Mouse (Mus musculus) megakaryocyte, embryonic 14.5 days (primary cell): ENCODE measurements at regions not wholly inside any gene's neighbourhood (a gene's known extent, or its start where the extent isn't known, plus 50 kb on each side); places are given as distances from the start of the nearest gene placed in this dataset.

Experiments used
- H3K27me3 ChIP-seq: replicated peaks from 2 replicates; pipeline ENCODE3; 2012; ENCODE audit warnings: inconsistent platforms
- H3K36me3 ChIP-seq: replicated peaks from 2 replicates; pipeline ENCODE3; 2012; ENCODE audit warnings: low read length, inconsistent platforms, mixed read lengths
- H3K4me1 ChIP-seq: 2 replicates; pipeline ENCODE4 v1.6.1; 2012; ENCODE audit warnings: inconsistent platforms
- H3K4me3 ChIP-seq: replicated peaks from 2 replicates; pipeline ENCODE3; 2012; ENCODE audit warnings: moderate library complexity, mild to moderate bottlenecking, inconsistent platforms
- H3K9me3 ChIP-seq: 2 replicates; pipeline ENCODE4 v1.6.1; 2012; ENCODE audit warnings: inconsistent platforms
- FLI1 ChIP-seq: IDR thresholded peaks from 2 replicates; pipeline ENCODE4 v1.6.1; 2012; ENCODE audit warnings: low read length, inconsistent platforms, mixed read lengths
- GATA1 ChIP-seq: IDR thresholded peaks from 3 replicates; pipeline ENCODE4 v1.6.1; 2012; ENCODE audit warnings: mixed read lengths, low read length, inconsistent platforms, borderline replicate concordance

GRCm38 (mm10) chr8:30636791-30637190, 2791.7 kb upstream of the 5930422O12Rik start:
- Histone ChIP-seq H3K4me3 (no peak overlapping the region), H3K27me3 (no peaks in the 10 kb centered on the region), H3K9me3 (no peaks in the 10 kb centered on the region), H3K36me3 (no peaks in the 10 kb centered on the region), H3K4me1 (no peaks in the 10 kb centered on the region)
- TF ChIP-seq FLI1 (no peak), GATA1 (no peak)

GRCm38 (mm10) chr8:30642866-30643690, 2785.4 kb upstream of the 5930422O12Rik start:
- Histone ChIP-seq H3K9me3 (no peaks in the 10 kb centered on the region), H3K27me3 (no peaks in the 10 kb centered on the region), H3K4me3 (no peak overlapping the region), H3K4me1 (no peaks in the 10 kb centered on the region), H3K36me3 (no peaks in the 10 kb centered on the region)
- no peak for TF ChIP-seq GATA1

- TF ChIP-seq FLI1 = no peak
- TF ChIP-seq GATA1 = no peak
These were observed 2780.0 kb upstream of the 5930422O12Rik start for GRCm38 (mm10) chr8:30648497-30648896.

GRCm38 (mm10) chr8:30655749-30656241, 2772.7 kb upstream of the 5930422O12Rik start:
- Histone ChIP-seq H3K4me1 (no peaks in the 10 kb centered on the region), H3K27me3 (no peaks in the 10 kb centered on the region), H3K36me3 (no peaks in the 10 kb centered on the region), H3K9me3 (peaks cover 21% of the 10 kb centered on the region), H3K4me3 (no peak overlapping the region)
- TF ChIP-seq FLI1 (no peak), GATA1 (no peak)

More at GRCm38 (mm10) chr8:30648497-30648896, 2780.0 kb upstream of the 5930422O12Rik start:
- Histone ChIP-seq H3K9me3 (no peaks in the 10 kb centered on the region), H3K4me1 (no peaks in the 10 kb centered on the region), H3K4me3 (no peak overlapping the region), H3K27me3 (no peaks in the 10 kb centered on the region), H3K36me3 (no peaks in the 10 kb centered on the region)

GRCm38 (mm10) chr8:30661261-30661660, 2767.2 kb upstream of the 5930422O12Rik start:
- H3K9me3 ChIP-seq = peaks cover 9% of the 10 kb centered on the region
- no peak overlapping the region for H3K4me3 ChIP-seq
- H3K27me3 ChIP-seq = no peaks in the 10 kb centered on the region
- H3K4me1 ChIP-seq = no peaks in the 10 kb centered on the region
- no peaks in the 10 kb centered on the region for H3K36me3 ChIP-seq
- no peak for TF ChIP-seq FLI1
- no peak for TF ChIP-seq GATA1

- H3K4me1 ChIP-seq = no peaks in the 10 kb centered on the region
These were observed 2759.1 kb upstream of the 5930422O12Rik start for GRCm38 (mm10) chr8:30669451-30669850.

GRCm38 (mm10) chr8:30677423-30677822, 2751.1 kb upstream of the 5930422O12Rik start:
- H3K9me3 ChIP-seq = peaks cover 23% of the 10 kb centered on the region
- no peaks in the 10 kb centered on the region for H3K4me1 ChIP-seq

More at GRCm38 (mm10) chr8:30669451-30669850, 2759.1 kb upstream of the 5930422O12Rik start:
- Histone ChIP-seq H3K9me3 (peaks cover 12% of the 10 kb centered on the region), H3K27me3 (no peaks in the 10 kb centered on the region), H3K36me3 (no peaks in the 10 kb centered on the region), H3K4me3 (peak overlapping the region; percentile 56)
- no peak for TF ChIP-seq FLI1
- no peak for TF ChIP-seq GATA1

GRCm38 (mm10) chr8:30682169-30682568, 2746.3 kb upstream of the 5930422O12Rik start:
- Histone ChIP-seq H3K4me3 (no peak overlapping the region), H3K27me3 (no peaks in the 10 kb centered on the region), H3K9me3 (peaks cover 26% of the 10 kb centered on the region), H3K4me1 (no peaks in the 10 kb centered on the region), H3K36me3 (no peaks in the 10 kb centered on the region)
- TF ChIP-seq GATA1 (no peak), FLI1 (no peak)

More at GRCm38 (mm10) chr8:30677423-30677822, 2751.1 kb upstream of the 5930422O12Rik start:
- Histone ChIP-seq H3K4me3 (no peak overlapping the region), H3K27me3 (no peaks in the 10 kb centered on the region), H3K36me3 (no peaks in the 10 kb centered on the region)
- TF ChIP-seq GATA1 = no peak

GRCm38 (mm10) chr8:30686539-30686938, 2742.0 kb upstream of the 5930422O12Rik start:
- TF ChIP-seq GATA1 (no peak), FLI1 (no peak)
- H3K36me3 ChIP-seq = no peaks in the 10 kb centered on the region
- H3K4me3 ChIP-seq = no peak overlapping the region
- H3K27me3 ChIP-seq = no peaks in the 10 kb centered on the region
- no peaks in the 10 kb centered on the region for H3K4me1 ChIP-seq
- peaks cover 19% of the 10 kb centered on the region for H3K9me3 ChIP-seq

GRCm38 (mm10) chr8:30694126-30694525, 2734.4 kb upstream of the 5930422O12Rik start:
- Histone ChIP-seq H3K4me1 (no peaks in the 10 kb centered on the region), H3K4me3 (no peak overlapping the region), H3K9me3 (peaks cover 16% of the 10 kb centered on the region), H3K36me3 (no peaks in the 10 kb centered on the region), H3K27me3 (no peaks in the 10 kb centered on the region)
- TF ChIP-seq FLI1 = no peak
- TF ChIP-seq GATA1 = no peak

- Histone ChIP-seq H3K9me3 (no peaks in the 10 kb centered on the region), H3K36me3 (no peaks in the 10 kb centered on the region), H3K27me3 (no peaks in the 10 kb centered on the region), H3K4me3 (no peak overlapping the region), H3K4me1 (no peaks in the 10 kb centered on the region)
- TF ChIP-seq GATA1 (no peak), FLI1 (no peak)
These were observed 2711.9 kb upstream of the 5930422O12Rik start for GRCm38 (mm10) chr8:30716643-30717042.
